Mouse (Mus musculus) heart, postnatal 0 days (tissue): ENCODE data around the gene Rims1.

Source experiments
- CTCF ChIP-seq: IDR thresholded peaks from 2 replicates; pipeline ENCODE4 v1.5.1; 2016; ENCODE audit warnings: antibody characterized with exemption, control low read depth, low read depth
- EP300 ChIP-seq: IDR thresholded peaks from 2 replicates; pipeline ENCODE4 v1.6.1; 2016; ENCODE audit warnings: antibody characterized with exemption, low read depth

DNA sequence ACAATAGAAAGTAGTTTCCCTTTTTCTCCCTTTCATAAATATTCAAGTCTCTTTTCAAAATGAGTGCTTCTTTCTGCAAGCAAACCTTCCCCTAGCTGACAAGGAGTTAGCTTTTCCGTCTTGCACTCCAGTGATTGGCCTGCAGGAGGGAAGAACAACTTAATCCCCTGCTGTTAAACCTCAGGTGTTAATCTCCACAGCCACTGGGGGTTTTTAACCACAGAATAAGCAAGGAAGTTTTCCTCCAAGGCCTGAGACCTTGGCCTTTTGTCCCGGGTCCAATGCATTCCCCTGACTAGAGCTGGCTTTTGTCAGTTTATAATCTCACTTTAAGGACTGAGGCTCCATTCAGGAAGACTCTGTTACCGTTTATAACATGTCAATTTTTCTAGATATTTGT is 511.8 kb downstream of the Rims1 start:
- TF ChIP-seq CTCF (no peak), EP300 (no peak)
